Mouse (Mus musculus) thymus, adult 2 months (tissue): ENCODE measurements at regions not wholly inside any gene's neighbourhood (a gene's known extent, or its start where the extent isn't known, plus 50 kb on each side); places are given as distances from the start of the nearest gene placed in this dataset.

Experiments
- CTCF ChIP-seq: fragments of 200-500 bp; IDR thresholded peaks from 2 replicates; pipeline ENCODE4 v1.5.1; 2012; ENCODE audit warnings: mild to moderate bottlenecking, control low read depth, low read length, moderate library complexity, borderline replicate concordance; ENCODE audit not compliant: control insufficient read depth, poor library complexity, insufficient read depth; ENCODE audit errors: extremely low read depth
- POLR2A ChIP-seq: fragments of 200-500 bp; IDR thresholded peaks from 2 replicates; pipeline ENCODE4 v1.6.1; 2012; ENCODE audit warnings: mild to moderate bottlenecking, low read length, control low read depth, moderate library complexity; ENCODE audit not compliant: control insufficient read depth, poor library complexity, insufficient read depth; ENCODE audit errors: extremely low read depth

- TF ChIP-seq POLR2A (no peak), CTCF (no peak)
These were observed 246.0 kb upstream of the Zfp703 start for GRCm38 (mm10) chr8:26731111-26731510.
